Mouse (Mus musculus) olfactory bulb, adult 2 months (tissue): ENCODE measurements at regions not wholly inside any gene's neighbourhood (a gene's known extent, or its start where the extent isn't known, plus 50 kb on each side); places are given as distances from the start of the nearest gene placed in this dataset.

ENCODE experiments used
- CTCF ChIP-seq: fragments of 200-500 bp; IDR thresholded peaks from 2 replicates; pipeline ENCODE4 v1.5.1; 2012; ENCODE audit warnings: low read depth, mild to moderate bottlenecking, low read length, moderate library complexity; ENCODE audit not compliant: insufficient read depth
- POLR2A ChIP-seq: fragments of 200-500 bp; IDR thresholded peaks from 2 replicates; pipeline ENCODE4 v1.6.1; 2012; ENCODE audit warnings: mild to moderate bottlenecking, low read depth, low read length, moderate library complexity; ENCODE audit not compliant: insufficient read depth

- TF ChIP-seq CTCF (no peak), POLR2A (no peak)
These were observed 57.5 kb upstream of the Gsc start for GRCm38 (mm10) chr12:104530586-104530985.
